Mouse (Mus musculus) lung, adult 2 months (tissue): ENCODE measurements around the gene Klrc3.
"Not testable (repeated sequence)": the region's sequence is repeated elsewhere in the genome, so short reads cannot be mapped to it uniquely, and the experiment has no call there.

Experiments used
- CTCF ChIP-seq: fragments of 200-500 bp; IDR thresholded peaks from 2 replicates; pipeline ENCODE4 v1.5.1; 2011; ENCODE audit warnings: mild to moderate bottlenecking, low read length, control low read depth; ENCODE audit not compliant: insufficient read depth
- POLR2A ChIP-seq: fragments of 200-500 bp; IDR thresholded peaks from 2 replicates; pipeline ENCODE4 v1.6.1; 2011; ENCODE audit warnings: low read depth, mild to moderate bottlenecking, control low read depth, low read length, borderline replicate concordance; ENCODE audit errors: extremely low read depth

- not testable (repeated sequence) for TF ChIP-seq POLR2A, CTCF
Observed at GRCm38 (mm10) chr6:129661301-129661700, 18.2 kb upstream of the Klrc3 start.
